Mouse (Mus musculus): ENCODE measurements at regions not wholly inside any gene's neighbourhood (a gene's known extent, or its start where the extent isn't known, plus 50 kb on each side); places are given as distances from the start of the nearest gene placed in this dataset.
A peak's percentile ranks its signal among the peaks of the same experiment; 100 is the strongest.
"Not testable (repeated sequence)": the region's sequence is repeated elsewhere in the genome, so short reads cannot be mapped to it uniquely, and the experiment has no call there.

DNA sequence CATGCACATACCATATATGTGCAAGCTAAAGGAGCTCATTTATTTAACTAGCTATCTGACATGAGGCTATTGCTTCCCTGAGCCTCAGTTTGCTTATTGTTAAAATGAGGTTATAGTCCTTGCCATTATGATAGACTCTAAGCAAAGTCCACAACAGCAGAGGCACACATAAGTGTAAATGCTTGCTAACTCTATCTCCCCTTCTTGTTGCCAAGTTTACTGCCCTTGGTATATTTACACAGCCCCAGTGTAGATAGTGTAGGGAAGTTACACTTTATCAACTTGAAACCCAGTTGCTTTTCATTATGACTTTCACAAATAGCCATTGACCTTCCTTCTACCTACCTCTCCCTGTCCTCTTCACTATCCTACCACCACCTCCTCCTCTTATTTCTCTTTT lies 782.6 kb upstream of the Agtr1b start:
- DNase-seq (ENCODE audit: low spot score in 2 of 2): no peak

DNA sequence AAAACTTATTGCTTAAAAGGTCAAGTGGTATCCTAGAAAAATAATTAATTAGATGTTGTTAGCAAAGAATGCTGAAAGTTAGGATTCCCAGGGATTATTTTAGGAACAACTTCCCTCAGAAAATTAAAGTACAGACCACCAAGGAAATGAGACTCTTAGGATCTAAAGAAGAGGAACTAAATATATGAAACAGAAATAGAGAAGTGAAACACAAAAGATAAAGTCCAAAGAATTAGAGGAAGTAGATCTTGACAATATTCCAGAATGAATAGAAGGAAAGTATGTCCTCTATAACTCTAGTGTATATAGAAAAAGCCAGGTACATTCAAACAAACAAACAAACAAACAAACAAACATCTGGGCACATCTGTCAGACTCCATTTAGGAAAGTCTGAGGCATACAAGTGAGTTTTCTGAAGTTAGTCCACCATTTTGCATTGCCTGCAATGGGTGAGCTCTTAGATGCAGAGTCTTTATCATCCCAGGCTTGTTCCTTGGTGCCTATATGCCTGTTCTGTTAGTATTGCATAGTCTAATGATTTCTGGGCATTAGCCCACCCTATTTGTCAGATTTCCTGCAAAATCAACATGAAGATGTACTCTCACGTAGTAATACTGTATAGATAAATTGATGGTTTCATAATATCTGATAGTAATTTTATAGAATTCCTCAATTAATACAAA lies 762.0 kb upstream of the Agtr1b start:
- DNase-seq (ENCODE audit: low spot score in 2 of 2): no peak

DNA sequence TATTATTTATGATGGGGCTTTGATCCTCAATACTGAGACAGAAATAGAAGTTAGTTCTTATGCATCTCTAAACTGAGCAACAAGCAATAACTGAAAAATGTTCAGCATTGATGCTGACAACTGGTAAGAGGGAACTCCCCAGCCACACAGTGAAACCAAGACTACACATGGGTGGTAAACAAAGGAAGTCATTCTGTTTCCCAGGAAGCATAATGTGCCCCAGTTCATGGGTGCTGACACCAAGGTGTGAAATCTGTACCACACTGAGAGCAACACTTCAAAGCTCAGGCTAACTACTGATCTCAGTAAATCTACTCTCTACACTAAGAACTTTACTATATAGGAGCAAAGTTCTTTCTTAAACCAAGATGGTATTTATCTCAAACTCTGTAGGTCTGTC lies 759.2 kb upstream of the Agtr1b start:
- DNase-seq (ENCODE audit: low spot score in 2 of 2): no peak

DNA sequence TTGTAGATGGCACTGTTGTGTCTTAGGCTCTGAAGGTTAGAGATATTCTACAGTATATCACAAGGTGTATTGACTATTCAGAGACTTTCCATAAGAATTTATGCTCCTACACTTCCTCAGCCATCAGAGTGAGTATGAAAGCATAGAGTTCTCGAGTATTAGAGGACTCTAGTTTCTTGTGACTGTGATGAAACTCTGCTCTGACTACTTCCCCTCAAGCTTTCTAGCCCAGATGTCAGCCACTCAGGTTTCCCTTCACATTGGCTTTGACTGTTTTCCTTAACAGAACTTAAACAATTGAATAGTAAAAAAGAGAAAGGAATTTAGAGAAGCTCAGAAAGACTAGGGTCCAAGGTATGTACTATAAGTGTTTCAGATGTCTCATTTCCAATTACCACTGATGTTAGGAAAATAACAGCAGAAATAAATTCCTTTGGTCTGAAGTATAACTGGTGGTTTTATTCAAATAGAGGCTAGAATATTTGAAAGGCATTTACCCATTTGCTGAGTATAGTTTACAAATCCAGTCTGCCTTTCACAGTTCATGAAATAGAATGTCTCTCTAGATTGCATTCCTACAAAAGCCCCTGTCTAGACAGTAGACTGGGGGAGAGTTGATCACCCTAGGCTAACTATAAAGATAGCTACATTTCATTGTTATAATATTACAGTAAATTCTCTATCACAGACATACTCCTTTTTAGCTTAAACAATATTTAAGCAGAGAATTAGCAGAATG lies 751.4 kb upstream of the Agtr1b start:
- no peak for DNase-seq (ENCODE audit: low spot score in 2 of 2)

DNA sequence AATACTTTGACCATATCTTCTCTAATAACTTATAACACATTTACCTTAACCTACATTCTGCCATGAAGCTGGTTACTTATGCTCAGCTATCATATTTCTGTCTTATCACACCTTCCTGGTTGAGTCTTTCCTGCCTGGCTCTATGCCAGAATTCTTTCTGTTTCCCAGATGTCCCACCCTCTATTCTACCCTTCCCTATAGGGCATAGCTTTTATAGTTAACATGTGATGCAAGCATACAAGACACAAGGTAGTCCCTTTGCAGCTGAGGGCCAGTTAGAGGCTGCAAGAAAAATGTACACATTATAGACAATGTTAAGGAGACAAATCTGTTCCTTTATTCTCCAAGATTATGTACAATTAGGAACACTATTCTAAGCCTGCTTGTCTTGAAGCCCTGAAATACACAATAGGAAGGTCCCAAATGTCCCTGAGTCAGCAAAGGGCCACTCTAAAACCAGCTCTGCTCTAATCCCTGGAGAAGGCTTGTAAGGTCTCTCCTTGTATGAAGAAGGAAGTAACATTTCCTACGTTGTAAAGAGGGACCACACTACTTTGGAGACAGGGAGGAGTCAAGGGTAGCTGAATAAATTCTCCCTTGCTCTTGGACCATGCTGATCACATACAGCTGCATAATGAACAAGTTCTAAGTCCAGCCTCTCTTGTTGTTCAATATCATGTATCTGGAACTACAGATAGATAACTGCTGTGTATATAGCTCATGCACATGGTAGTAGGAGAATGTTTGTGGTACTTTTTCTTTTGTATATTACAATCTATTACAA lies 745.0 kb upstream of the Agtr1b start:
- no peak for DNase-seq (ENCODE audit: low spot score in 2 of 2)

DNA sequence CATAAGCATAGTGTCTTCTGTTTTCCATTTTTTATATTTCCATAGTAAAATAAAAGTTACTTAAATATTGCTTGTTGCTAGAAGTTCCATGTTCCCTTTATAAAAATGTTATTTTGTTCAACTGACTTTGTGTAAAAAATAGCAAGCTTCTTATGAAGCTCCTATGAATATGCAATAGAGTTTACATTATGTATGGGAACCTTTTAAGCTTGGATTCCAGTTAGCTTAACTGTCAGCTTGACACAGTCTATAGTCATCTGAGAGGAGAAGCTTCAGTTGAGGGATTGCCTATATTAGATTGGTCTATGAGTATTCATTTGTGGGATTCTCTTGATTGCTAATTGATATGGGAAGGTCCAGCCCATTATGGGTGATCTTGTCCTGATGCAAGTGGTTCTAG lies 723.2 kb upstream of the Agtr1b start:
- peak in 1 of 2 experiments; percentile 3 for DNase-seq (ENCODE audit: low spot score in 2 of 2)

DNA sequence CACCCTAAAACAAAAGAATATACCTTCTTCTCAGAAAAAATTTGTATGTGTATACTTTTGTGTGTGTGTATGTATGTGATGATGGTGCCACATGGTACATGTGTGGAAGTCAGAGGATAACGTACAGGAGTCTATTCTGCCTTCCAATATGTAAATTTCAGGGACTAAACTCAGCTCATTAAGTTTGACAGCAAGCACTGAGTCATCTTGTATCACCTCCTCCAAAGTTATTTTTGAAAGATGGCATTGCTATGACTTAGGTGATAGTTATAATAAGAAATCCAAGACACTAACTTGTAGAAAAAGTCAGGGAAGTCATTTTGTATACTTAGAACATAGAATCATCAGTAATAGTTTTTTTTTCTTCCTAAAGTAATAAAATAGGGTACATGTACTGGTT lies 719.4 kb upstream of the Agtr1b start:
- no peak for DNase-seq (ENCODE audit: low spot score in 2 of 2)

DNA sequence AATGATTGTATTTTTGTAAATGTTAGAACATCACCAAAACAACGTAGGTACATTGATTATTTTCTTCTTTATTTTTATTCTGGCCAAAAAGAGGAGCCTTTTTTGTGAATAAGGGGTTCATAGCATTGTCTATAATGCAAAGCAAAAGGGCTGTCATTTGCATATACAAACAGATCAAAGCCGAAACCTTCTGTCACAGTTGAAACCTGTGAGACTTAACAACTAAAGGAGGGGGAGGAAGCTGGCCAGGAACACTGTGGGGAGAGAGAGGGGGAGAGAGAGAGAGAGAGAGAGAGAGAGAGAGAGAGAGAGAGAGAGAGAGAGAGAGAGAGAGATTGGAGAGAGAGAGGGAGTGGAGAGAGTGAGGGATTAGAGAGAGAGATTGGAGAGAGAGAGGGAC lies 710.6 kb upstream of the Agtr1b start:
- DNase-seq (ENCODE audit: low spot score in 2 of 2): no peak

DNA sequence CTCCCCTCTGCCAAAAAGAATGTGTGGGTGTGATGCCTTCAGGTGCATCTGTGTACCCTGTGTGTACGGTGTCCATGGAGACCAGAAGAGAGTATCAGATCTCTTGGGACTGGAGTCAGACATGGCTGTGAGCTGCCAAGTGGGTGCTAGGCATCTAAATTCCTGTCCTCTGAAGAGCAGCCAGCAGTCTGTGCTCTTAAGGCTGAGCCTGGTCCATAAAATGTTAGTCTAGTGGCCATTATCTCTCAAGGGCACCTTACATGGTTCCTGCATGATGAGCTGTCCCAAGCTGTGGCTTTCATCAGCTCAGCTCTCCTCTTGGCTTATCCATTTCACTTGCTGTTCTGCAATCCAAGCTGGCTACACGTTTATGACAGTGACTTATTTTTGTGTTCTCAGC lies 686.4 kb upstream of the Agtr1b start:
- not testable (repeated sequence) for DNase-seq (ENCODE audit: low spot score in 2 of 2)

DNA sequence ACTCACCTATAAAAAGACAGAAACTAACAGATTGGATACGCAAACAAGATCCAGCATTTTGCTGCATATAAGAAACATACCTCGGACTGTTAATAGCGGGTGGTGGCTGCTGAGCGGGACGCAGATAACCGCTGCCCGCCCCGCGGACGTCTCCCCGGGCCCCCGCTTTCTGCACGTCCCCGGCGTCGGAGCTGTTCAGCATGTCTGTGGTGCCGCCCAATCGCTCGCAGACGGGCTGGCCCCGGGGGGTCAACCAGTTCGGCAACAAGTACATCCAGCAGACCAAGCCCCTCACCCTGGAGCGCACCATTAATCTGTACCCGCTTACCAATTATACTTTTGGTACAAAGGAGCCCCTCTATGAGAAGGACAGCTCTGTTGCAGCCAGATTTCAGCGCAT lies 682.4 kb upstream of the Agtr1b start:
- DNase-seq (ENCODE audit: low spot score in 2 of 2): not testable (repeated sequence)

DNA sequence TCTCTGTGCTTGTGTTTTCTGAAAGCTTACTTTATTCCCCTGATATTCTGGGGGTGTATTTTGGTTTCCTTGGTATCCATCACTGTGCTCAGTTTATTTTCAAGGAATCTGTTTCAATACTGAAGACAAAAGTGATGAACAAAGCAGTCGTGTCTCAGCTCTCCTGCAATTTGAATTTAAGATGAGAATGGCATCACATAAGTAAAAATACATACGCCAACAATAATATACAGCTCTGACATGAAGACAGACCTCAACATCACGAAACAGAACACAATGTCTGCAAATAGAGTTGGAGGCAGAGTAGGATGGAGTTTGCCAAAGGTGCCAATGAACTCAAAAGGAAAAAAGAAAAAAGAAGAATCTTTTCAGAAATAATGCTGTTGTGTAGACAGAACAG lies 679.0 kb upstream of the Agtr1b start:
- DNase-seq (ENCODE audit: low spot score in 2 of 2): no peak

DNA sequence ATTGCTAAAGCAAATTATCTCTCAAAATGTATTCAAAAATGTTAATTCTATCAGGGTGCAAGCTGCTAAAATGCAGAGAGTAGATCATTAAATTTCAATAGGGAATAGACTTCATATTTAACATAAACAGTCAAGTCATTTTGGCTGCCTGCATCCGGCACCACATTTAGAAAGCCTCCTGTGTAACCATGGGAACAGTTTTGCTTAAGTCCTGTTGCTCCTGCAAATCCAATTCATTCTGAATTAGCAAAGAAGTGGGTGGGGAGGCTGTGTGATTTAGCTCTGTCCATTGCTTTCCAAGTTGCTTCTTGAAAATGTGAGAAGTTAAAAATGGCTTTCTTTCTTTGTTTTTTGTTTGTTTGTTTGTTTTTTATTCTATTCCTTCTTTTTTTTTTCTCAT lies 658.9 kb upstream of the Agtr1b start:
- DNase-seq (ENCODE audit: low spot score in 2 of 2): peak; percentile 43 to 62

DNA sequence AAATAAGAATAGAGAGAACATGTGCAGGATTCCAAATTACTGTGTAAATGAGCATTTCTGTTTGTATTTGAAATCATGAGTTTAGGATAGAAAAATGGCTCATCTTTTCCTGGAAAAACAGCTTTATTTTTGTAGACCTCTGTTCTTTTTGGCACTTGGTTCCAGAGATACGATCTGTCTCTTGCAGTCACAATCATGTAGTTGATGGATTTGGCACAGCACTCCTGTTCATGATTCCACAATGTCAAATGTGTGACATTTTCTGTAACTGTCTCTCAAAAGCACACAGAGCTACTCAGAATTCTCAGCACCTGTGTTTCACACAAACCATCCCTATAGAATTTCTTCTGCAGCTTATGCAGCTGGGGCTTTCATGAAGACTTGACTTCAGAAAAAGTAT lies 654.0 kb upstream of the Agtr1b start:
- no peak for DNase-seq (ENCODE audit: low spot score in 2 of 2)

DNA sequence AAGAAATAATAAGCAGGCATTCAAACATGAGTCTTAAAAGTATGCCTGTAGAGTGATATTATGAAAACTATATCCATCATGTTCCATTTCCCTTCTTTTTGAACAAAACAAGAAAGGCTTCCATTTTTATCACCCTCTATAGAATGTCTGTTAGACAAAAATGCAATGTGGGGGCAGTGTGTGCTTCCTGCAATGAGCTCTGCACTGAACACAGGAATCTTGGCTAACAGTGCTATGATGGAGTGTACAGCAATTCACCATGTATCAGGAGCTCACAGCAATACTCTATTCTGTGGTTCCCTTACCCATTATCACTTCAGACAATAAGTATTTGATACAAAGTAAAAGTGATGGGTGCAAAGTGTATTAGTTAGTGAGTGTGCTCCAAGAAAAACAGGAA lies 653.3 kb upstream of the Agtr1b start:
- DNase-seq (ENCODE audit: low spot score in 2 of 2): no peak

DNA sequence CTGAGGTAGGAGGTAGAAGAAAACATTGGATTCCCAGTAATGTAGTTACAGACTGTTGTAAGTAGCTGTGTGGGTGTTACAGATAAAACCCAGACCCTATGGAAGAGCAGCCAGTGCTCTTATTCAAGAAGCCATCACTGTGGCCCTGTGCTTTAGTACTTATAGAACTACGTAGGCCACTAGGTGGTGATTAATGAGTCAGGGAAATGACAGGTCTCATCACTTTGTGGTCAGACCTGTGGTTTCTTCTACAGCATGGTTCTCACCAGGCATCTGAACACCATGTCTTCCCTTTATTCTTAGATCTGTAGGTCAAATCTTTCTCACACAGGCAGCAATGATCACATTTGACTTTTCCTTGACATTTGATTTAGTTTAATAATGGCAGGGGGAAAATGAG lies 642.7 kb upstream of the Agtr1b start:
- DNase-seq (ENCODE audit: low spot score in 2 of 2): no peak

DNA sequence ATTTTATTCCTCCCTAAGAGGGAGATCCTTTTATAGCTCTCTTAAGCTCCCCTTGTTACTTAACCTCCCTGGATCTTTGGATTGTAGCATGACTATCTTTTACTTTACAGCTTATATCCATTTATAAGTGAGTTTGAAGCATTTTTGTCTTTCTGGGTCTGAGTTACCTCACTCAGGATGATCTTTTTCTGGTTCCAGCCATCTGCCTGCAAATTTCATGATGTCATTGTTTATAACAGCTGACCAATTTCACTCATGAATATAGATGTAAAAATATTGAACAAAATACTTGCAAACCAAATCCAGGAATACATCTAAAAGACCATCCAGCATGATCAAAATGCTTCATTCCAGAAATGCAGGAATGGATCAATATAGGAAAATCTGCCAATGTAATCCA lies 631.3 kb upstream of the Agtr1b start:
- peak in 1 of 2 experiments; percentile 21 for DNase-seq (ENCODE audit: low spot score in 2 of 2)

DNA sequence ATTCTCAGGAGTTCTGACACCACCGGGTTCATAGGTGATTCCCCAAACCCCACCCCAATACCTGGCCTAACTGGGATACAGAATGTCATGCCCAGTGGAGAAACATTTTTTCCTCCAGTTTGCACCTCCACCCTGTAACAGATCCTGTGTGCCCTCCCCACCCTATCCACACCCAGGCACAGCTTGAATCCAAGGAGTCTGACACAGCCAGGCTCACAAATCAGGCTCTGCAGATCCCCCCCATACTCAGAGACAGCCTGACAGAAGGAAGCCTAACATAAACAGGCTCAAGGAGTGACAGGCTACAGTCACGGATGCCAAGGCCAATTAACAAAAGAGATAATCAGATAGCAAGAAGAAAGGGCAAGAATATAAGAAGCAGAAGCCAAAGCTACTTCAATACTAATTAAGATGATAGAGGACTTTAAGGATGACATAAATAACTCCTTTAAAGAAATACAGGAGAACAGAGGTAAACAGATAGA lies 622.6 kb upstream of the Agtr1b start:
- DNase-seq (ENCODE audit: low spot score in 2 of 2): no peak

DNA sequence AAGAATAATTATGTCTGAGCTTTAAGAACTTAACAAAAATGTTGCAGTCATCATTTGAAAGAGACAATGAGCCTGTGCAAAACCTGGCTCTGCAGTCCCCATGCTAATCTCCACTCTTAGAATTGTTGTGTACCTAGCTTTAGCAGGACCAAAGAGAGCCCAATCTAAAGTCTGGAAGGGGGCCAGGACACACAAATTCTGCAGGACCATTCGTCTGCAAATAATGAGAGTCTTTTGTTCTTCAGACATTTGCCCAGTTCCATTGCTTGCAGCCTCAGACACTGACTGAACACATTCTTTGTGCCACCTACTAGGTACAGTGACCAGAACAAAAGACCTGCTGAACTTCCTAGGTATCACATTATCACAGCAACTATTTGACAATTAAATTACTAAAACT lies 620.0 kb upstream of the Agtr1b start:
- DNase-seq (ENCODE audit: low spot score in 2 of 2): no peak

DNA sequence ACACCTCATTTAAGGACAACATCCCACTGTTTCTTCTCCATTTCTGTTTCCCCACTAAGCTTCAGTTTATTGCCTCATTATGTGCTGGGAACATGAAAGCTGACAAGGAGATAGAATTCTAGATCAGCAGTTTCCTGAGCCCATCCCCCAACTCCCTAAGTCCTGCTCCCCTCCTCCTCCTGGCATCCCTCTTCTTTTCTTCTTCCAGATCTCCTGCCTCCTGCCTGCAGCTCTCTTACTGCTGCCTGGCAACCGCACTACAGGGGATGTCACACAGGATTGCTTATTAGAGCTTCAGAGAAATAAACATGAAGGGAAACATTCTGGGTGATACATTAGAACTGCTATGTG lies 619.4 kb upstream of the Agtr1b start:
- peak; percentile 30 to 39 for DNase-seq (ENCODE audit: low spot score in 2 of 2)

DNA sequence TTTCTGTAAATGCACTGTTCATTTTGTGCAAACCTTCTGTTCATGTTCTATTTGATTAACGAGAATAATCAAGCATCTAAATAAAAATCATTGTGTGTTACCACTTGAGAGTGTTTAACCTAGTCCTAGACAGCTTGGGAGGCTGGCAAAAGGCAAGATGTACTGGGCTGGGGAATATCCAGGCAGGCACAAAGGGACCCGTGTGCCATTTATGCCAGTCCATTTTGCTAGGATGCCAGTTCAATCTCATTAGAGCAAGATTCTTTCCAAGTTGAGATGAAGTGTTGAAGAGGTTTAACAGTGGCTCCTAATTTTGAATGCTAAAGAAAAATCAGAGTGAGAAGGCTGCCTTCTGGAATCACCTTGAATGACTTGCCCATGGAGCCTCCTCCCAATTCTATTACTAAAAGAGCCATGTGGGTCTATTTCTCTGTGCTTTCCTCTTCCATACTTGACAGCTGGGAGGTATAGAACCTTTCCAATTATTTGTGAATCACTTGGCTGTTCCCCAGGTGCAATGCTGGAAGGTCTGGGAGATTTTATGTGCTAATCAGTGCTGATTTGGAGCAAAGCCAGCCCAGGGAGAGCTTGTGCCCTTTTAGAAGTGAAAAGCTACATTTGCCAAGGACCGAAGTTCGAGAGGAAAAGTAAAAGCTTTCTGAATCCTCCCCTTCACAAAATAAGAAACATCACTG lies 618.9 kb upstream of the Agtr1b start:
- DNase-seq (ENCODE audit: low spot score in 2 of 2): peak; percentile 33 to 37

DNA sequence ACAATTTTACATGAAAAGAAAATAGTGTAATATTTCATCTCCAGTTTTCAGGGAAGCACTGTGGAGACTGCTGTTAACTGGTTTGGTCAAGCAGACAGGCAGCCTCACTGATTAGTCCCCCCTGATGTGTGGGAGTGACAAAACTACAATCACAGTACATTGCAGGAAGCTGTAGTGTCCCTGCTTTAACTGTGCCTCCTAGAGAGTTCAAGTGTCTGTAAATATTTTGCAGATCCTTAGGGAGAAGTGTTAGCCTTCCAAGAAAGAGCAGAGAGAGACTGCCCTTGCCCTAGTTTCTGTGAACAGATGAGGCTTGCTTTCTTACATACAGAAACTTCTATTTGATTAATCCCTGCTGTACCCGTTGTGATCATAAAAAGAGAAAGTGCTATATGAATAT lies 617.2 kb upstream of the Agtr1b start:
- DNase-seq (ENCODE audit: low spot score in 2 of 2): no peak

DNA sequence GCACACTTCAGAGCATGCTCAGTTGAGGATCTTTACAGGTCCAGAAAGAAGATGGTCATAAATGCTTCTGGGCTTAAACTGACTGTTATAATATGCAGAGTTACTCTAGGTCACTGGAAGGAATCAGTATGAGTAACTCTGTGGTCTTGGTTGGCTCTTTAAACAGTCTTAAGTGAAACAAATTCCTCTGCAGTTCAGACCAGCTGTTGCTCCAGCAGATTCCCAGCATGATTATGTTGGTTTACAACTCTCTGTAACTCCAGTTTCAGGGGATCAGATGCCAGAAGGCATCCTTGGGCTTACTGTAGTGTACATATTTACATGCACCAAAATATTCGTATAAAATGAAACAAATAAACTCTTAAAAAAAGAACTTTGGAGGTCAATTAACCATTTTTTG lies 606.1 kb upstream of the Agtr1b start:
- DNase-seq (ENCODE audit: low spot score in 2 of 2): no peak

Data from right cerebral cortex, adult 2 months (tissue).